Mouse (Mus musculus) ovary, postnatal 14 days (tissue): ENCODE data around the gene Hsd3b4.
"Not testable (repeated sequence)": the region's sequence is repeated elsewhere in the genome, so short reads cannot be mapped to it uniquely, and the experiment has no call there.

Experiments used
- DNase-seq: peaks from one replicate; pipeline ENCODE4 v3.0.0; 2022; ENCODE audit warnings: low spot score

Hsd3b4 gene

GRCm38 (mm10) chr3:98510414-98510813 is at the start of gene Hsd3b4:
Gene Hsd3b4, minus strand, starts transcription at chr3:98510514.
- DNase-seq = not testable (repeated sequence)

- not testable (repeated sequence) for DNase-seq
Measured at GRCm38 (mm10) chr3:98550832-98551231, 40.5 kb upstream of the Hsd3b4 start.

- DNase-seq = not testable (repeated sequence)
Measured at GRCm38 (mm10) chr3:98550215-98550614, 39.9 kb upstream of the Hsd3b4 start.

GRCm38 (mm10) chr3:98548495-98548894 is 38.2 kb upstream of the Hsd3b4 start:
- DNase-seq = not testable (repeated sequence)

GRCm38 (mm10) chr3:98547641-98548040 is 37.3 kb upstream of the Hsd3b4 start:
- DNase-seq = not testable (repeated sequence)

- not testable (repeated sequence) for DNase-seq
Measured at GRCm38 (mm10) chr3:98524978-98525377, 14.7 kb upstream of the Hsd3b4 start.

- DNase-seq = not testable (repeated sequence)
Measured at GRCm38 (mm10) chr3:98524552-98524951, 14.2 kb upstream of the Hsd3b4 start.

GRCm38 (mm10) chr3:98522779-98523178 is 12.5 kb upstream of the Hsd3b4 start:
- DNase-seq = not testable (repeated sequence)

- DNase-seq = not testable (repeated sequence)
Measured at GRCm38 (mm10) chr3:98507229-98507628, 3.1 kb downstream of the Hsd3b4 start.

GRCm38 (mm10) chr3:98497401-98497800 is 12.9 kb downstream of the Hsd3b4 start:
- DNase-seq = not testable (repeated sequence)

GRCm38 (mm10) chr3:98496762-98497161 is 13.6 kb downstream of the Hsd3b4 start:
- not testable (repeated sequence) for DNase-seq

GRCm38 (mm10) chr3:98495055-98495454 is 15.3 kb downstream of the Hsd3b4 start:
- DNase-seq = not testable (repeated sequence)

GRCm38 (mm10) chr3:98494184-98494583 is 16.1 kb downstream of the Hsd3b4 start:
- not testable (repeated sequence) for DNase-seq

- DNase-seq = not testable (repeated sequence)
Measured at GRCm38 (mm10) chr3:98471499-98471898, 38.8 kb downstream of the Hsd3b4 start.

GRCm38 (mm10) chr3:98471057-98471456 is 39.3 kb downstream of the Hsd3b4 start:
- not testable (repeated sequence) for DNase-seq

GRCm38 (mm10) chr3:98469323-98469722 is 41.0 kb downstream of the Hsd3b4 start:
- DNase-seq = not testable (repeated sequence)

GRCm38 (mm10) chr3:98457026-98457425 is 53.3 kb downstream of the Hsd3b4 start, which contains the start of gene Gm4450:
Gene Gm4450, minus strand, starts transcription at chr3:98457126.
- DNase-seq = not testable (repeated sequence)

GRCm38 (mm10) chr3:98453786-98454185 is 56.5 kb downstream of the Hsd3b4 start:
- not testable (repeated sequence) for DNase-seq
